Mouse (Mus musculus): ENCODE results near the gene Hydin. TPM values are rescaled to one million over a fixed set of nuclear protein-coding genes. Genes with fewer than 3 reads are reported as not detected.

Gene Hydin
- total RNA-seq, 2 experiments from 2014 or later: 0.42 to 0.48 TPM

DNA sequence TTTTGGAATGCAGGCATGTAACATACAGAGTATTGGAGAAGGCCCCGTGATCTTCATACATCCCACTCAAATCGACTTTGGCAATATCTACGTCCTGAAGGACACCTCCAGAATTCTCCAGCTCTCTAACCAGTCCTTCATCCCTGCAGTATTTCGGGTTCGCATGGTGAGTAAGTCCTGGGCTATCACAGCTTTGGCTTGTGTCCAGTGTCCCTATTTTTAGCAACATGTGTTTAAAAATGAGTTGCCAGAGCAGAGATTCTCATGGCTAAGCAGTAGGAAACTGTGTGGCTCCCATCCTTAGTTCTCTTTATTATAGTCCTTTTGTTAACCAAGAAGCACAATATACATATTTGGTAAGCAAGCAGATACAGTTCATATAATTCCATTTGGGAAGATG, 152.9 kb downstream of the Hydin start:
- DNase-seq (ENCODE audit: low spot score in 2 of 2): no peak
- intact Hi-C loops (cut with DNase I): no loop called here

GRCm38 (mm10) chr8:110420221-110420620, 153.4 kb downstream of the Hydin start:
- intact Hi-C loops (cut with DNase I): no loop called here
- no peak for DNase-seq (ENCODE audit: low spot score in 2 of 2)

- no peak for DNase-seq (ENCODE audit: low spot score in 2 of 2)
- intact Hi-C loops (cut with DNase I): no loop called here
These were observed 157.4 kb downstream of the Hydin start for GRCm38 (mm10) chr8:110424146-110424545.

GRCm38 (mm10) chr8:110431340-110431739, 164.6 kb downstream of the Hydin start:
- intact Hi-C loops (cut with DNase I): no loop called here

DNA sequence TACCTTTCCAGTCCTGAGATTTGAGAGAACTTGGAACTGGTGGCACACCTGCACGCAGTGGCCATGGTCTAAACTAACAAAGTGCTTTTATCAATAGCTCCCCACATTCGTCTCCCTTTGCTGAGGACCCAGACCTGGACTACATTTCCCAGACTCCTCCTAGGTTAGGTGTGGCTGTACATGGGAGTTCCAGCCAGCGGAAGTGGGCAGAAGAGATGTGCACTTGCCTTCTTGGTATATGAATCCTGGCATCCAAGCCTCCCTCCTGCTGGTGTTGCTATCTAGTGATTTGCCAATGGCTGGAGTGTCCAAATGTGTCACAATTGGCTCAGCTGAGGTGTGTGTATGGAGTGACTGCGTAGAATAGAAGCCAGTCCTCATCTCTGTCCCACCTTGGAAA, 173.8 kb downstream of the Hydin start:
- intact Hi-C loops (cut with DNase I): no loop called here
- no peak for DNase-seq (ENCODE audit: low spot score in 2 of 2)

More at GRCm38 (mm10) chr8:110431340-110431739, 164.6 kb downstream of the Hydin start:
- no peak for DNase-seq (ENCODE audit: low spot score in 2 of 2)

- no peak for DNase-seq (ENCODE audit: low spot score in 2 of 2)
These were observed 177.5 kb downstream of the Hydin start for GRCm38 (mm10) chr8:110444276-110444675.

GRCm38 (mm10) chr8:110450463-110450862, 183.7 kb downstream of the Hydin start:
- intact Hi-C loops (cut with DNase I): no loop called here
- DNase-seq (ENCODE audit: low spot score in 2 of 2): no peak

More at GRCm38 (mm10) chr8:110444276-110444675, 177.5 kb downstream of the Hydin start:
- intact Hi-C loops (cut with DNase I): no loop called here

DNA sequence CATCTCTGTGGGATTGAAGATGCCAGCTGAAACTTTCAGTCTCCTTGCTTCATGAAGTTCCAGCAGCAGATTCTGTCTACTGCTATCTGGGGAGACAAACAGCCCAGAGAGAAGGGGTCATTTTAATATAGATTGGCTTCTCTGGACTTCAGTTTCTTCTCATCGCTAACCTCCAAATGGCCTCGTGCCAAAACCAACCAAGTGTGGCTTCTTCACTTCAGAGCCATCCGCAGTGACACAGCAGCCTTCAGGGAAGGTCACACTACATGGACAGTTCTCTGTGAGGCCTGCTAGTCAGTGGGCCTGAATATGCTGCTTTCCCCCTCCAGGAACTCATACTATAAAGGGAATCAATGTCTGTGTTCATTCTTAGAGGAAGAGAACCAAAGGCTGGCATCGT, 187.7 kb downstream of the Hydin start:
- intact Hi-C loops (cut with DNase I): no loop called here
- no peak for DNase-seq (ENCODE audit: low spot score in 2 of 2)

- intact Hi-C loops (cut with DNase I): no loop called here
- no peak for DNase-seq (ENCODE audit: low spot score in 2 of 2)
These were observed 190.6 kb downstream of the Hydin start for GRCm38 (mm10) chr8:110457424-110457823.

GRCm38 (mm10) chr8:110462627-110463208, 195.9 kb downstream of the Hydin start:
- no peak for DNase-seq (ENCODE audit: low spot score in 2 of 2)
- intact Hi-C loops (cut with DNase I): no loop called here

DNA sequence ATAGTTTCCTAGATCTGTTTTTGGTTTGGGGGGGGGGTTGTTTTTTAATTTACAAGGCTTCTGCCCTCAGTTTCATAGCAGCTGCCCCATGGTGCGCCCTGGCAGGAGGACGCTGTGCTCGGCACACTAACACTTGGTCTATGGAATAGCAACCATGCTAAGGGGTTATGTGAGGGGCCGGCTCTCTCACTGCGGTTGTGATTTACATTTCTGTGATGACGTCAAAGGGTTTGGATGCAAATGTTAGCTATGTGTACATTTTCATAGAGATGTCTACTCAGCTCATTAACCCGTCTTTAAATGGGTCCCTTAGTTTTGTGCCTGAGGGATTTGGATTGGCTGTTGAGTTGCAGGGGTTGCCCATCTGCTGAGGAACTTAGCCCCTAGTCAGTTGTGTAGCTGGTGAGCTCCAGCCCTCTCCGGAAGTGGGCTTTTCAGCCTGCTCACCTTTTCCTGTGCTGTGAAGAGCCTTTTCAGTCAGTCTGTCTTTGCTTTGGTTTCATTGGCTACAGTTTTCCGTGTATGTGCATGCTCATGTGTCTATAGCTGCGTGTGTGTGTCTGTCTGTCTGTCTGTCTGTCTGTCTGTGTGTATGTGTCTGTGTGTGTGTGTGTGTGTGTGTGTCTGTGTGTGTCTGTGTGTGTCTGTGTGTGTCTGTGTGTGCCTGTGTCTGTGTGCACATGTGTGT, 197.1 kb downstream of the Hydin start:
- intact Hi-C loops (cut with DNase I): no loop called here

DNA sequence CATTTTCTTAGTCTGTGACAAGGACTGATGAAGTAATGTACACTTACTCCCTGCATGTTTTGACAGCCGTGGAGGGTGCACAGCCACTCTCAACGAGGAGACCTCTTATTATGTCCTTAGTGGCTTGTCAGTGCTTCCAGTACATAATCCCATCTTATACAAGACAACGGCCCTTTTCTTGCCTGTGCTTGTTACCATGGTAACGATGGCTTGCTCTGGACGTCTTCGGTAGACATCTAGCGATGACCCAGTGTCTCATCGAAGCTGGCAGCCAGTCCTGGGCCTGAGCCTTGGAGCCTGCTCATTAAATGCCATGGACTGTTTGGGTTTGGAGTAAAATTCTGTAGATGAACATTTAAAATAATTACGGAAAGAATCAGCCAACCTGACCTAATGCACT, 198.8 kb downstream of the Hydin start:
- intact Hi-C loops (cut with DNase I): no loop called here
- DNase-seq (ENCODE audit: low spot score in 2 of 2): no peak

More for the DNA sequence above, 197.1 kb downstream of the Hydin start:
- DNase-seq (ENCODE audit: low spot score in 2 of 2): no peak

DNA sequence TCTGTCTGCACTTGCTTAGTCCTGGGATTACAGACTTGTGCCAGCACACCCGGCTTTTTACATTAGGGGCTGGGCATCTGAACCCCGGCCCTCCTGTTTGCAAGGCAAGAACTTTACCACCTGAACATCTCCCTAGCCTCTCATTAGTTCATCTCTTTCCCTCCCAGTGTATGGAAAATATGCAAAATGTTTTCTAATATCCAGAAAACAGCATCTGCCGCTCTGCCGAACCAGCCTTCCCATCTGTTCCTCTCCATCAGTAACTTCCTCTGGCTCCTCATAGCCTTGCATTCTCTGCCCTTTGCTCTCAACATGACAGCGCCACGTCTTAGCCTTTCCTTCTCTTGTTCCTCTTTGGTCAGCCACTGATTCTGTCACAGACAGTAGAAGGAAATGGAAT, 210.5 kb downstream of the Hydin start:
- DNase-seq (ENCODE audit: low spot score in 2 of 2): no peak
- intact Hi-C loops (cut with DNase I): loop anchor here (5.0 kb wide), 1 partner anchor 330 kb away; no protein-coding TSS in a partner anchor

DNA sequence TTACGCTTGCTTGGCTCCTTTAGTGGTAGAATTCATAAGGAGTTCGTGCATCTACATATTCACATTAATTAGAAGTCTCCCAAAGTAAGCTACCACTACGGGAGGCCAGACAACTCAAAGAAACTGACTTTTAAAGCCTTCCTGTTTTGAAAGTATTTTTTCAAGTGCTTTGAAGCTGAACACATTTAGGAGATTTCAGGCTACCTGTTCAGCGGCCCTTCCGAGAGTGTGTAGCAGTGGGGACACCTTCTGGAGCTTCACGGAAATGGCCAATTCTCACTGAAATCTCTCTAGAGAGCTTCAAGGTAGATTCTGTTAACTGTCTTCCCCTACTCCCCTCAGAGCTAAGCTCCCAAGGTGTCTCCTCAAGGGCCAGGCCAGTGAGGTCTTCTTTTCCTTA, 211.8 kb downstream of the Hydin start:
- peak; percentile 25 to 38 for DNase-seq (ENCODE audit: low spot score in 2 of 2)
- intact Hi-C loops (cut with DNase I): loop anchor here (1.0 to 5.0 kb wide), 3 partner anchors 310 to 348 kb away; partner anchors contain the start of gene Calb2

GRCm38 (mm10) chr8:110479401-110479800, 212.6 kb downstream of the Hydin start:
- no peak for DNase-seq (ENCODE audit: low spot score in 2 of 2)
- intact Hi-C loops (cut with DNase I): loop anchor here (5.0 kb wide), 1 partner anchor 332 kb away; no protein-coding TSS in a partner anchor

DNA sequence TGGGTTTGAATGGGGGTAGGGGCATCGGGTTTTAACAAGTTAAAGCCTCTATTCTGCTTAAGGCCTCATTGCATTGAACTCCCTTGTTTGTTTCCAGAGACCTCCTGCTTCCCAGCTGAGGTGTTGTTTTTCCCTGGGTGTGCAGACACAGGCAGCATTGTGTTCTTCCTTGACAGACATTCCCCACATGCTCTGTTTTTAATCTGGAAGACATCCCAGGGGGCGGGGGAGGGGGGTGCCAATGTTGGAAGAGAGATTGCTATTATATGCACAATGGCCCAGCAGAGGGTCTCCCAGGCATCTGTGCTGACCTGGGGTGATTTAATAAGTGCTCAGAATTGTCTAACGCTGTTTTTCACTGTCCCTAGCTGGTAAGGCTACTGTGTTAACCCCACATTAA, 215.5 kb downstream of the Hydin start:
- no peak for DNase-seq (ENCODE audit: low spot score in 2 of 2)
- intact Hi-C loops (cut with DNase I): no loop called here

DNA sequence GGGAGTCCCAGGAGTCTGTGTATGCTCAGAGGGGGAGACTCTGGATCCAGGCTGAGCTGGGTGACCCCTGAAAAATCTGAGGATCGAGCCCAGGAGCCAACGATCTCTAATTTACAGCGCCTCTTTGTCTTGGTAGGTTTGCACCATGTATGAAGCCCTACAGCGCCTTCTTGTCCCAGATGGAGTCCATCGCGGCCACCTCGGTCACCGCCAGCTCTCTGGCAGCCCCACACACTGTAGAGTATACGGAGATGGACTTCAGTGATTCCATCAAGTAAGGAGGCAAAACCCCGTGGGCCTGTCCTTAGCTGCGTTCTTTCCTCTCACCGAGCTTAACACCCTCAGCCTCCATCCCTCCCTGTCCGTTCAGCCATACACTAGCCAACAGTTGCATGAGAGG, 218.5 kb downstream of the Hydin start:
- intact Hi-C loops (cut with DNase I): no loop called here
- DNase-seq (ENCODE audit: low spot score in 2 of 2): no peak

DNA sequence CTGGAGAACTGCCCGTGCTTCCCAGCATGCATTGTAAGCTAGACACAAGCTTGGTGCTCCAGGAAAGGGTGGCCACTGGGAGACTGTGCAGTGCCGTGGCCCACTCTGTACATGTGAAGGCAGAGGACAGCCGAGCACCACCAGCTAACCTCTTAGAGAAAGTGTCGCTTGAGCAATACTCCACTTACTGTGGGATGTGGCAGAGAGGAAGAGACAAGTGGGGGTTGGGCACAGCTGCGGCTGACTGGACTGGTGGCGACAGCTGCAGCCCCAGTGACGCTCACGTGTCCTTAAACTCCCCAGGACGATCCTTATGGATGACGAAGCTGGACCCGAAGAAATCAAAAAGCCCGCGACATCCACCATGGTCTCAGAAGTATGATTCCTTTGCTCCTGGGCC, 219.2 kb downstream of the Hydin start:
- no peak for DNase-seq (ENCODE audit: low spot score in 2 of 2)
- intact Hi-C loops (cut with DNase I): no loop called here

DNA sequence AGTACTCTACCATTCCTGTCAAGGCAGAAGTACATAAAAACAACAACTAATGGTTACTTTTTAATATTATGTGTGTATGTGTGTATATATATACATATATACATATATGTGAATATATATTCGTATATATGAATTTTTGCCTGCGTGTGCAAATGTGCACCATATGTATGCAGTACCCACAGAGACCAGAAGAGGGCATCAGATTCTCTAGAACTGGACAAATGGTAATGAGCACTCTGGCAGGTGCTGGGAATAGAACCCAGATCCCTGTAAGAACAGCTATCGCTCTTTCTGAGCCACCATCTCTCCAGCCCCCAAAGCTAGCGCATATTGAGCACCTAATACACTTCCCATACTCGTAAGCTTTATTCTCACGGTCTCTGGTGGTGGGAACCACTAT, 220.9 kb downstream of the Hydin start:
- no peak for DNase-seq (ENCODE audit: low spot score in 2 of 2)
- intact Hi-C loops (cut with DNase I): no loop called here

DNA sequence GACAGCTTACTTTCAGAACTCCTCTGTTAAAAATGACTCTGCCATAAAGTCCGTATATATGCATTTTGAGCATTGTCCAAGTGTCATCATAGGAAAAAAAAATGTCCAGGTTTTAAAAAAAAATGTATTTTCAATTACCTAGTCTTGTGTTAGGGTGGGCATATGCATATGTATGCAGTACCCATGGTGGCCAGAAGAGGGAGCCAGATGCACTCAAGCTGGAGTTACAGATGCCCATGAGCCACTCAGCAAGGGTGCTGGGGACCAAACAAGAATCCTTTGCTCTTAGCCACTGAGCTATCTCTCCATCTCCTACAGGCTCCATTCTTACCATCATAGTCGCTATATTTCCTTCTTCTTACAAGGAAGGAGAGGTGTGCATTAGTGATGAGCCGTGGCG, 222.6 kb downstream of the Hydin start:
- no peak for DNase-seq (ENCODE audit: low spot score in 2 of 2)
- intact Hi-C loops (cut with DNase I): no loop called here

GRCm38 (mm10) chr8:110491118-110491517, 224.3 kb downstream of the Hydin start:
- intact Hi-C loops (cut with DNase I): no loop called here
- DNase-seq (ENCODE audit: low spot score in 2 of 2): no peak
